Mouse (Mus musculus) left cerebral cortex, adult 9 months (tissue): ENCODE results near the gene Lyrm4.
"Not testable (repeated sequence)": the region's sequence is repeated elsewhere in the genome, so short reads cannot be mapped to it uniquely, and the experiment has no call there.

Source experiments
- DNase-seq, 2 experiments: peaks; one replicate each; pipeline ENCODE4 v3.0.0; 2022; ENCODE audit warnings: low spot score in 2 of 2

Lyrm4 gene

DNA sequence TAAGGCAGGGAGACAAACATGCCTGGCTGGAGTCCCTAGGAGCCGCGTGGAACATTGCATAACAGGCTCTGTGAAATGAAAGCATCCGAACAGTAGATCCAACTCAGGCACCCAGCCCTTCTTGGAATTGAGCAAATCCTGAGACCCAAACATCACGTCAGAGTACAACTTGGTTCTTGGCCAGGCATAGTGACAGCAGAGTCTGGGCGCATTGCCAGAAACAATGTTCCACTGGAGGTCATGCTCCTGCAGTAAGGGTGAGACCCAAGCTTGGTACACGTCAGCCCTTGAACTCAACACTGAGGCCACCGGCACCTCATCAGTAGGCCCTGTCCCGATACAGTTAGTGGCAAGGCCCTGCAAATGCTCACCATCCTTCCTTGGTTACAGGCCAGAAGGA, 123.3 kb downstream of the Lyrm4 start:
- DNase-seq = peak; percentile 33 to 73

DNA sequence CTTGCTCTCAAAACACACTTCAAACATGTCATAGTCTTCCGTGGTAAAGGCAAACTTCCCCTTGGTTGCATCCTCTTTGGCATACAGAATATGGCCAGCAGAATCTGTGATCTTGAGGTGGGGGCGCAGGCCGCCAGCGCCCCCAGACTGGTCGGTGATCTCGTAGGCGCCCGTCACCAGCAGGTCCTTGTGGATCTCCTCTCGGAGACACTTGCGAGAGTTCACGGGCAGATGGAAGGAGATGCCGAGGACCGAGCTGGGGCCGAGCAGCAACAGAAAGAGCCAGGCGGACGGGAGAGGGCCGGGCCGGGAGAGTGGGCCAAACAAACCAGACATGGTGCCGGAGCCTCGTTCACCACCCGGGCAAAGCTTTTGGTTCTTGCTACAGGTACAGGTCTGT, 126.1 kb downstream of the Lyrm4 start:
- DNase-seq = not testable (repeated sequence)

DNA sequence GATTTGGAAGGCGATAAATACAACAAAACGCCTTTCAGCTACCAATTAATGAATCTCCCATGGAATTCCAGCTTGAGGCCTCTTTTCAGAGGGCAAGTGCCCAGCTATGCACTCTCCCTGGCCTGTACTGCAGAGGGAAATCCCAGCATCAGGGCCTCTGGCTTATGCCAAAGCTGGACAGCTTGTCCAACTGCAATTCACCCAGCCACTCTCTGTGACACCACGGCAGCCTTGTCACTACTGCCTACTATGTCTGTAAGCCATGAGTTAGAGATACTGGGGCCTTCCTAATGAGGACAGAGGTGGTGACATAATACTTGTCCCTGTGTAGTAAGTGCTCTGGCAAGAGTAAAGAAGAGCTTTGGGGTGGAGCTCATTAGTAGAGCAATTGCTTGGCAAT, 128.0 kb downstream of the Lyrm4 start:
- DNase-seq = no peak

DNA sequence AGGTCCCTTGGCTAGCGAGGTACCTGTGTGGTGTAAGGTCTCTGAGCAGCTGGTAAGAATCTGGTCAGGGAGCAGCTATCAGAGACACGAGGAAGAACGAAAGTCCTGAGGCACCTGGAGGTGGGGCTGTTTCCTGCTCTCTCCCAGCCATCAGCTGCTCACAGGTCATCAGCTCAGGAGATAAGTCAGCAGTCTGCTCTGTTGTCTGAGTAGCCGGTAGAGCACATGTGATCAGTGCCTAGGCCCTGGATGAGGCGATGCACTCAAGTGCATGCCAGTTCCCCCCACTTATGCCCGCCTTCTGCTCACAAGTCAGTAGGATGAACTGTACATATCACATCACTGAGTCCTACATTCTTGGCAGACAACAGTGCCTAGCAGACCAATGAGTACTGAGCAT, 134.3 kb downstream of the Lyrm4 start:
- no peak for DNase-seq

DNA sequence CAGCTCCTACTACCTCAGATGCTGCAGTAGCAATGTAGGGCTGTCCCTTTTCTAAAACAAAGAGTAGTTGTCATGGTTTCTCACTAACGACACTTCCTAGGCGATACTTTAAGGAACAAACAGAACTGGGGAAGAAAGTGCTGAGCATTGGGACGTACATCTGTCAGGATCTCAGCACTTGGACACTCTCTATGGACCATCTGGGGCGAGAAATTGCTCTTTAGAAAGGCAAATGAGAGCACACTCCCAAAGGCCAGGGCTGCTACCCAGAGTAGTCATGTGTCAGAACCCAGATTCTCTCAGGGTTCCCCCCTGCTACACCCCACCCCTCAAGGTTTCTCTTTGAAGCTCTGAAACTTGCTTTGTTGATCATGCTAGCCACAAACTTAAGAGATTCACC, 136.9 kb downstream of the Lyrm4 start:
- peak in 1 of 2 experiments; percentile 15 for DNase-seq

DNA sequence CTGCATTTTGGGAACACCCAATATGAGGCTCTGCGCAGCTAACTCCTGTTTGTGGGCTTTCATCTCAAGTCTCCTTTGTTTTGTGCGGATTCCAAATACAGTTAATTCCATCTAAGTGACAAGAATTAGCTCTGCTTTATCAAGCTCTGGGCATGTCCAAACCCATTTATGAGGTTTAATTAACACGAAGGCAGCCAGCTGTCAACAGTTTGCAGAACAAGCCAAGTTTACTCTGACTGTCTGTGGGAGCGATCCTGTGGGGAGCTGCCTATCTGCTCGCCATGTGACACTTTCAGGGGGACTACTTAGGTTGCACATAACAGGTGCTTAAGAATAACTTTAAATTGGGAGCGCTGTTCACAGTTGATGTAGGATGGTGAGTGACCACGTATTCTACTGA, 140.4 kb downstream of the Lyrm4 start:
- DNase-seq = no peak

DNA sequence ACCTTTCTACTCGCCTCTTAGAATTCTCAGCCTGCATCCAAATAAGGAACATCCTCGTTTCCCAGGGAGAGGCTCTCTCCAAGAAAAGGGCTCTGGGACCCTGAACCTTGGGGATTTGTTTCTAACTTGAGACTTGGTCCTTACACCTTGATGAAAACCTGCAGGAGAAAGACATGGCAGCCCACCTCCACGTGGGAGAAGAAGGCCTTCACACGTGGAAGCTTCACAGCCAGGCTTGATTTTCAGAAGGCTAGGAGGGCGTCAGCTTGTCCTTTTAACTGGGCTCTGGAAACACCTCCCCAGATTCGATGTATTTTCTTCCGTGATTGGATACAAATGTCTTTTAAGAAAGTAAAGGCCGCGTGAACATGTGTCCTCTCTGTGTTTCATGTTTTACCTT, 147.5 kb downstream of the Lyrm4 start:
- DNase-seq = no peak

DNA sequence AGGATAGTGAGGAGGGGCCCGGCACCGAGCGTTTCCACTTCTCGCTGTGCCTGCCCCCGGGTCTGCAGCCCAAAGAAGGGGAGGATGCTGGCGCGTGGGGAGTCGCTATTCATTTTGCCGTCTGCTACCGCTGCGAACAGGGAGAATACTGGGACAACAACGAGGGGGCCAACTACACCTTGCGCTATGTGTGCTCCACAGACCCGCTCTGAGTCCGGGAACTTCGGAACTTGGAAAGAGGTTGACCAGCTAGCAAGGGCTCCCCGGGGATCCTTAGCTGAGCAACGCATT, 147.9 kb downstream of the Lyrm4 start:
- DNase-seq = no peak

DNA sequence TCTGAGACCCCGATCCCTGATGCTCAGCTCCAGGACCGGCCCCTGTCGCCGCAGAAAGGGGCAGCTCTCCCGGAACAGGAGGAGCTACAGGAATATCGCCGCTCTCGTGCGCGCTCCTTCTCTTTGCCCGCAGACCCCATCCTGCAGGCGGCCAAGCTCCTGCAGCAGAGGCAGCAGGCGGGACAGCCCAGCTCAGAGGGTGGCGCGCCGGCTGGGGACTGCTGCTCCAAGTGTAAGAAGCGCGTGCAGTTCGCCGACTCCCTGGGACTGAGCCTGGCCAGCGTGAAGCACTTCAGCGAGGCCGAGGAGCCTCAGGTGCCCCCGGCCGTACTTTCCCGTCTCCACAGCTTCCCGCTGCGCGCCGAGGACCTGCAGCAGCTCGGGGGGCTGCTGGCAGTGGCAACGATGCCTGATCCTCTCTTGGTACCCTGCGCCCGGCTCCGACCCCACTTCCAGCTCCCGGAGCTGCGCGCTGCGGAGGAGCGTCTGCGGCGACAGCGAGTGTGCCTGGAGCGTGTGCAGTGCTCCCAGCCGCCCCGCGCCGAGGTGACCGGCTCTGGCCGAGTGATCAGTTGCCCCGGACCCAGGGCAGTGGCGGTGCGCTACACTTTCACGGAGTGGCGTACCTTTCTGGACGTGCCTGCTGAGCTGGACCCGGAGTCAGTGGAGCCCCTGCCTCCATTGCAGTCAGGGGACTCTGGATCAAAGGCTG, 148.5 kb downstream of the Lyrm4 start:
- peak in 1 of 2 experiments; percentile 20 for DNase-seq

DNA sequence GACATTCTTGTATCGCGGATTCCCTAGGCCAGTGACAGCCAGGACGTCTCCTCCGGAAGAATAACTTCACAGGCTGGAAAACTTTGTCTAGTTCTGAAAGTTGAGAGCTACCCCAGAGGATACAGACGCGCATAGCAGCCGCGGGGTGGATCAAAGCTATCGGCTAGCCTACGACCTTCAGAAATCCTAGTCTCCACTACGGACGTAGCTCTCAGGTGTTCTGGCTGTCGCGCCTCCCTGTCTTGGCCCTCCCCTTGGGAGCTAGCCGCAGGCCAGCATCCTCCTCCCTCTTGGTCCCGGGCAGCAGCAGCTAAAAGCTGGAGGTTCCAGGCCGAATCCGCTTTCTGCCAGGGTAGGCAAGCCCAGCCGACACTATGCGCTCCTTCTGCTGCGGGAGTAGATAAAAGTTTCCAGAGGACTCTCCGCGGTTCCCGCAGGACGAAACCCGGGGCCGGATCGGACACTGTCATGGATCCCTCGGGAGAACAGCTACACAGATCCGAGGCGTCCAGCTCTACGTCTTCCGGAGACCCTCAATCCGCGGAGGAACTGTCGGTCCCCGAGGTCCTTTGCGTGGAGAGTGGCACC, 149.1 kb downstream of the Lyrm4 start:
- peak in 1 of 2 experiments; percentile 15 for DNase-seq

DNA sequence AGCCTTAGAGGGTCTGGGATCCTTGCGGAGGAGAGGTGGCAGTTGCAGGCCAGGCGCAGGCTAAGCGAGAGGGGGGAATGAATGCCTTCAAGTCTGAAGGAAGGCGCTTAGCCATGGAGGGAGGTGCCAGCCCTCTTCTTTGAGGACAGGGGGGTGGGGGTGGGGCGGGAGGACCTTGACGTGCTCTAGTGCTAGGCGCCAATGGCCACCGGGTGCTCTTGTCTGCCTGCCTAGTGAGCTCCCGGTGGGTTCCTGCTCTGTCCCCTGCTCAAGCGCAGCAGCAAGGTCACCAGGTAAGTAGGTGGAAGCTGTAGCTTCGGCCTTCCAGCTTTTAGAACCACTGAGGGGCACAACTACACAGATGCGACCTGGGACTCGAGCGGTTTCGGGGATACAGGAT, 149.6 kb downstream of the Lyrm4 start:
- no peak for DNase-seq

DNA sequence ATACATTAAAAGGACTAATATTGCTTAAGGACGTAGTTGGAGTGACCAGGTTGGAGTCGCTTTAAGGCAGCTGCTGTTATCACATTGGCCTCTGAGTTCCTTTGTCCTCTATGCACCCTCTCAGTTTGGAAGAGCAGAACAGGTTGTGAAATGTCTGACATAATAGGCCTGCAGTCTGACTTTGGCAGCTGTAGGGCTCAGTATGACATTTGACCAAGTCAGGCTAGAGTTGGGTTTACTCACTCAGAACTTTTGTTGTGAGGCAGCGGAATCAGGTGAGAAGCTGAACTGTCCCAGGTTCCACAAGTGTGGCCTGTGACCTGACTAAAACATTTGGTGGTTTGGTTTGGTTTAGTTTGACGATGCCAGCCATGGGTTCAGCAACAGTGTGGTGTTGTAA, 153.7 kb downstream of the Lyrm4 start:
- no peak for DNase-seq

DNA sequence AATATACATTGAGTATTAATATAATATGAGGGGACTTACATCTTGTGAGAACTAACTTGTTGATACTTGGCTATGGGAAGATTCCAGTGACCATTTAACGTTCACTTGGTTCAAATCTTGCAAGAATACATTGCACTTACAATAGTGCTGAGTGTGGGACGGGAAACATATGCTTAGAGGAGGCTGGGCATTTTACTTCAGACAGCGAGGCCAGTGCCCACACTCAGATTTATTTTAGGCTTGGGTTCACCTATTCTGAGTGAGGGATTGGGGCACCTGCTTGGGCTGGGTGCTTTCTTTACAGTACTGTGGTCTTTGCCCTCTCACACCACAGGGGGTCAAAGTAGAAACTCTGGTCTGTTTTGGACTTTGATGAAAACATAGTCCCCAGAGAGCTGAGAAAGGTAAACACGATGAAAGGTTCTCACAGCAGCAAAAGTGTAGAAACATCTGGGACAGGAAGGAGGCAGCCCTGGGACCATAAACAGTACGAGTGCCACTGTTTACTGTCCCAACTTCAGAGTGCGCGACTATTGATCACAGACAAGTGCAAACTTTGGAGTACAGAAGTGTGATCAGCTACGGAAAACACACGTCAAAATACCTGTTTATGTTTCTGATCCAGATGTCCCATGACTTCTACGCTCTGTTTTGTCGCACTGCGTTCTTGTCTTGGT, 157.8 kb downstream of the Lyrm4 start:
- peak in 1 of 2 experiments; percentile 19 for DNase-seq

DNA sequence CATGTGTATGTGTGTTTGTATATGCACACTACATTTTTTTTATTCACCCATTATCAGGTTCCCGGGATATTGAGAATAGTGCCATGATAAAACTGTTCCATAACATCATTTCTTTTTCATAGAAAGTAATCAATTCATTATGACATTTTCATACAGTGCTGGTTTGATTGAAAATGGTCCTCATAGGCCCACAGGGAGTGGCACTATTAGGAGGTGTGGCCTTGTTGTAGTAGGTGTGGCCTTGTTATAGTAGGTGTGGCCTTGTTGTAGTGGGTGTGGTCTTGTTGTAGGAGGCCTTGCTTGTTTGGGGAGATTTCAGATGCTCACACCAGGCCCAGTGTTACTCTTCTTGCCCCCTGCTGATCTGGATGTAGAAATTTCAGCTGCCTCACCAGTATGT, 158.8 kb downstream of the Lyrm4 start, which contains the start of gene Ppp1r3g:
TSS of gene Ppp1r3g (plus strand) at position 301 of the 400 bp plus-strand sequence.
- DNase-seq = no peak

DNA sequence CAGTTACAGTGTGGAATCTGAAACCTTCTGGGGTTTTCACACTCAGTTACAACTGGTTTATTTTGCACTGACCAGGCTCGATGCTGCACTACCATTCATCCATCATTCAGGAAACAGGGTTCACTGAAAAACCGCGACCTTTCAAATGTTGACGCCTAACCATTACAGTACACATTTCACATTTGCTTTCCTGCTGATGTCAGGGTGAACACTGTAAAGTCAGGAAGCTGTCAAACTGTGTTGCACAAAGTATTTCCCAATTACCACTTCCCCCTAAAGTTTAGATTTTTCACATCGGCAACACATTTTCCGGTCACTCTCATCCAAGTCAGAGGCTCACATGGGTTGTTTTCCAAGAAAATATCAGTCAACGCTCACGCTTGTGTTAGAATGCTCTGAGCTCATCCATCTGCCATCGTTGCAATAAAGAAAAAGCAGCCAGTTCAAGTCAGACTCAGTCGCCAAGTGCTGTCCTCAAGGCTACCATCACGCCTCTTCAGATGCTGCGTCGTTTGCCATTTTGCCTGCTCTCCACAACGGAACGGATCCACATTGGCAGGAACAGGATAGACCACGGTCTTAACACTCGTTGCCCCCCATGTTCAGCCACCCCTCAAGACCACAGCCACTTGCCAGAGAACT, 167.4 kb downstream of the Lyrm4 start:
- no peak for DNase-seq

DNA sequence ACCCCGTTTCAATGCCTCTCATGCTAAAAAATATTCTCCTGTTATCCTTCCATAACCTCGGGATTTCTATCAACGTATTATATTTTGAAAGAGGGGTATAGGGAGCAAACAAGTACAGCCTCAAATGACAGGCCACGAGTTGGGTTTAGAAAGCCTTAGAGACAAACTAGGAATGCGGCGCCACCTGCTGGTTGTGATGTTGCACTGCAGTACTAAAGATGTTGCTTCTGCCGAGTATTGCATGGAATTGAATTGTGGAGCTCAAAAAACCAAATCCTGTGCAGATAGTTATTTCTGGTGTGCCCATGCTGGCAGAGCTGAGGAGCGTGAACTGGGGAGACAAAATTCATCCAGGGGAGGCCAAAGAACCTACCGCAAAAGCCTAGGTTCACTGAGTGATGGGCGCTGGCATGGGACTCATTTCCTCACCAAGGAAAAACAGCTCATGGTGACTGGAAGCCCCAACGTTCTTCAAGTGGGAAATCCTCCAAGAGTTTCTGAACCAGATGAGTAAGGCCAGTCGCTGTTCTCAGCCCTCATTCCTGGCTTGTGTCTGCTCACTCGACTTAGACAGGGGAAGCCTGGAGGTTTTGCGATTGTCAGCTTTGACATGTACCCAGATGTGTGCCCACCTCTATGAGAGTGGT, 169.8 kb downstream of the Lyrm4 start:
- peak in 1 of 2 experiments; percentile 80 for DNase-seq

DNA sequence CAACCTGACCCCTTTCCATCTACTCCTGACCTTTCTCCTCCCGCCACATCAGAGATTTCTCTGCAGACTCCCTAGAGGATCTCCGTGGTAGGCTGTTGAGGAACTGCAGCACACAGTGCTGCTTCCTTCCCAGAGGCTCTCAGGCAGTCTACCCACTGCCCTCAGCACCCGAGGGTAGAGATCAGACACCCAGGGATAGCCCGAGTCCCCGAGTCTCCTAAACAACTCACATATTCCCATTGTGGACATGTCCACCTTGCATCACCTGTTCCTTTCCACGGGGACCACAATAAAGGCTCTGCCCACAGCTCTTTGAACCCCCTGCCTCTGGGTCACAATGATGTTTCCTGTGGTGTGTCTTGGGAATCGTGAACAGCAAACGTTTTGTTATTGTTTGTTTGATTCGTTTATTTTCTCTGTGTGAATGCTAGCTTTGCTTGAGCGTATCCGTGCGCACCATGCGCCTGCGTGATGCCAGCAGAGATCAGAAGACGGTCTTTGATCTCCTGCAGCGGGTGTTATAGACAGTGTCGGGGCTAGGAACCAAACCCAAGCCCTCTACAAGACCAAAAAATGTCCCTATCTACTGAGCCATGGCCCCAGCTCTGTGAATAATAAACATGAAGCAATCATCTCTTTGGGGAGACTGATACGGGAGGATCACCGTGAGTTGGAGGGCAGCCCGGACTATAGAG, 170.5 kb downstream of the Lyrm4 start:
- DNase-seq = no peak

DNA sequence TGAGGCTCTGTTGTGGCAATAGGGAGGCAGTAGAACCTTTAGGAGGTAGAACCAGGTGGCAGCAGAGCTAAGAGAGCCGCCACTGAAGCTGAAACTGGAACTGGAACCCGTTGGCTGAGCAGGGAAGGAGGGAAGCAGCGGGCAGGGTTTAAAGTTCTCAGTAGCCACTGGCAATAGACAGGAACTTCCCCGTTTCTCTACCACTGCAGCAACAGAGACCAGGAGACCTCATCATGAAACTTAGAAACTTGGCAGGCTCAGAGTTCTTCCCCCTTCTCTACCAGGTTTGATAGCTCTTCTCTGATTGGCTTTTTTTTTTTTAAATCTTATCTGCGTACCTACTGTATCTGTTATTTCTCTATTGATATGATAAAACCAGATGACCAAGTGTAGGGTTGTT, 176.4 kb downstream of the Lyrm4 start:
- DNase-seq = no peak

DNA sequence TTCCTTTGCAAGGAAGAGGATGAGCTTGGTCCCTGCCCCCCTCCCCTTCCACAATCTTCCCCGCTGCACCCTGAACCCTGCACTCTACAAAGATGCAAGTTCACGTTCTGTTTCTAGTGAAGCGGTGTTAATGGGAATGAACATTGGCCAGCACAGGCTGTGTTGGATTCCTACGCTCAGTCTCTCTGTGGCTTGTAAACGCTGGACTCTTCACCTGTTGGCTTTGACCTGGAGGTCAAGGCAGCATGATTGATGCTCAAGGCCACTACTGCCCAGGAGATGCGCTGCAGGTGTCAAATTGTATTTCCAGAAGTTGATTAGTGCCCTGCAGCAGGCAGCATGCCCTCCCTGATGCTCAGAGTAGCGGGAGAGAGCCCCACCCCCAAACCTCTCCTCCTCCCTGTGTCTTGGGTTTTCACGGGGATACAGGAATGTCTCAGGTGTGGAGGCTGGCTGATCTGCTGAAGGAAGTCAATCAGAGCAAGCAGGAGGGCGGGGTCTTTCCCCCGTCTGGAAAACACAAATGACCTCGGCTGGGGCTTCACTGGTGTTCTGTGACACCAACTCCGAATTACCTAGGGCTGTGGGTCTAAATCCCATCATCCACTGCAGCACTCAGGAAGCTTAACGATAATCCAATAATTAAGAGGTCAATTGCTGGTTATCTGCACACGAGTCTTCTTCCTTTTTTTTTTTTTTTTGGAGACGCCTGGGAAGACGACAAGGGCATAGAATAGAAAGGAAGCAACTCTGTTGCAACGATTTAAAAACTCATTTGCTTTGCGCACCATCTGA, 177.3 kb downstream of the Lyrm4 start:
- DNase-seq = no peak

DNA sequence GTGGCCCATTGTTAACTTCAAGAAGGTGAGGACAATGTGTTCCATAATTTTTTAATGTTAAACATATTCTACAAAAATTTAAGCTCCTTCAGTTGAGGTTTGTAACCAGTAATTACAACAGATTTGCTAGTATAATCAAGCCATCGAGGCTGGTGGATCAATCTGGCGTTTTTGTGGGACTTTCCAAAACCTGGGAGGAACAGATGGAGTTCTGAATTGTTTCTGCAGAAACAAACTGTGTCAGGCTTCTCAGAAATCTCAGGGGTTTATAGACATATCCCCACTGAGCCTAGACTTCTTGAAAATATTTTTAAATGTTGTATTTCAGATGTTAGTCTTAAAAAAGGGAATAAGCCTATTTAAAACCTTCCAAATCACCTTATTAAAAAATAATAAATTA, 179.3 kb downstream of the Lyrm4 start:
- DNase-seq = peak in 1 of 2 experiments; percentile 27
